Mouse (Mus musculus) cerebellum, adult 9-11 months (tissue): ENCODE data around the gene Arnt2.

Source experiments
- DNase-seq: peaks from one replicate; pipeline ENCODE4 v3.0.0; 2022

Arnt2 gene

GRCm38 (mm10) chr7:84409896-84410521, at the start of gene Arnt2:
TSS of gene Arnt2 (minus strand) at chr7:84410176.
- DNase-seq: peak; percentile 72

DNA sequence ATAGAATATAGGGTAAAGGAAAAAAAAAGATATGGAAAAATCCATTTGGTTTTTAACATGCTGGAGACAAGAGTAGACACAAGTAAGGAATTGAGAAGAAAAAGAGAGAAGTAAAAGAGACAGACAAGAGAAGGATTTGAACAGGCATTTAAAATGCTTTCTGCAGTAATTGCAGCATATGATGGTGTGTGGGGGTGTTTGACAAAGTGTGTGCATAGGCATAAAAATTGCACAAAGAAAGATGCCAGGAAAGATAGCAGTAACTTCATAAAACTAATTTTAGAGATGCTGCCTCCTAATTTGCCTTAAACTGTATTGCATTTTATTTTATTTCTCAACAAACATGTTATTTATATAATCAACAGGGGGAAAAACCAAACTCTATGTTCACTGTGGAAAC, 41.7 kb upstream of the Arnt2 start:
- no peak for DNase-seq

GRCm38 (mm10) chr7:84449066-84449465, 39.1 kb upstream of the Arnt2 start:
- DNase-seq: no peak

DNA sequence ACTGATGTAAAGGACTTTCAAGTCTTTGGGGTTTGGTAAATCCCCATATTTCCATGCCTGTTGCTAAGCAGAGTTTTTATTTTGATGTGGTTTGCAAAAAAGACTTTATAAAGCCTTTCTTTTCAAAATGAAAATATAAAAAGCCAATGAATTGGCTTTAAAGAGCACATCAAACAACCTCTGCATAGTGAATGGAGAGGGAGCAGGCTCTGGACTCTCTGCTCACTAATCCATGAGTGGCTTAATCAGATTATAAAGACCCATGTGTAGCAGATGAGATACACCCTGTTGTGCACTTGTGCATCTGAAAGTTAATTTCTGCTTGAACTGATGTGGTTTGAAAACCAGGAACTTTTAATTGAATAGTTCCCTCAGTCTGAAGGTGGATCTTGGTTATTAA, 38.5 kb upstream of the Arnt2 start:
- DNase-seq: no peak

GRCm38 (mm10) chr7:84447740-84448435, 37.9 kb upstream of the Arnt2 start:
- DNase-seq: no peak

- peak; percentile 20 for DNase-seq
These were observed 37.1 kb upstream of the Arnt2 start for GRCm38 (mm10) chr7:84447060-84447459.

DNA sequence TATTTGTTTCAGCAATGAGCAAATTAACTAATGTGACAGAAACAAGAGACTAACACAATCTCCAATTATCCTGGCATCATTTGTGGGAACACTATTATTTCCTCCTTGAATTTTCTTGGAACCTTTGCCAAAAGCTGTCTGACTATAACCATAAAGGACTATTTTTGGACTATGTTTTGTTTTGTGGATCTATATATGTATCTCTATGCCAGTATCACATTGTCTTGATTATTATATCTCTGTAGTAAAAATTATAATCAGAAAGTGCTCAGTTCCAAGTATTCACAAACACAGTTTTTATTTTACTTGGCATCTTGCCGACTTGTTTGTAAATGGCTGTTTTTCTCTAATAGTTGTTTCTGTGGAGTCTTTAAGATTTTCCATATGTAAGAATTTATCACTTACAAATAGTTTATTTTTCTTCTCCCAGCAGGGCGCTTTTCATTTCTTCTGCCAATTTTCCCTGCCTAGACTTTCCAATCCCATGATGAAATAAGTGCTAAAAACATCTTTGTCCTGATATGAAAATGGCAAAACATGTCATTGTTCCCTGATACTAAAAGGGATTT, 32.5 kb upstream of the Arnt2 start:
- no peak for DNase-seq

DNA sequence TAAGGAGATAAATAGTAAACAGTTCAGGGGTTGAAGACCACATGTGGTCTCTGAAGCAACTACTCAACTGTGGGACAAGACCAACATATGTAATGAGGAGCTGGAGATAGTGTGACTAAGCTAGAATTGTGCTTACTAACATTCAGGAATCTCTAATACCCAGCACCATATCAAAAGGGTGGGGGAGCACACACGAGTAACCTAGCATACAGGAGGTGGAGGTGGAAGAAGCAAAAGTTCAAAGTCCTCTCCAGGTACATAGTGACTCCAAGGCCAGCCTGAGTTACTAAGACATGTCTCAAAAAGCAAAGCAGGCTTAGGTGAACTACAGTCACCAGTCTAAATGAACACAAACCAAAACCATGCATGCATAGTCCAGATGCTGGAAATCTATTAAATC, 29.6 kb upstream of the Arnt2 start:
- DNase-seq: no peak

GRCm38 (mm10) chr7:84434901-84435300, 24.9 kb upstream of the Arnt2 start:
- DNase-seq: no peak

DNA sequence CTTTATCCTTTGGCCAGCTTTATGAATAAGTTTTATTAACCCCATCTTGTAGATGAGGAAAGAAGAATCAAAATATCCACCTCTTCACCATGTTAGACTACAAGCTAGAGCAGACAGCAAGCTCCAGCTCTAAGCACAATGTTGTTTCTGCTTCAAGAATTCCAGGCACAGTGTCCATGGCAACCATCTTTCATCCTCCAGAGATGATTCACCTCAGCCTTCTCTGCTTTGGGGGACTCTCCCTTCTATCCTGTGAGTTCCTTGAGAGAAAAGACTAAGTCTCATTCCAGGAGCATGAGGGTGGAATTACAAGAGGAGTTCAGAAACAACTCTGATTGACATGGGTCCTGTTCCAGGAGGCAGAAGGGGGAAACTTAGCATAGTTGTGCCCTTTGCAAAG, 22.2 kb upstream of the Arnt2 start:
- no peak for DNase-seq

DNA sequence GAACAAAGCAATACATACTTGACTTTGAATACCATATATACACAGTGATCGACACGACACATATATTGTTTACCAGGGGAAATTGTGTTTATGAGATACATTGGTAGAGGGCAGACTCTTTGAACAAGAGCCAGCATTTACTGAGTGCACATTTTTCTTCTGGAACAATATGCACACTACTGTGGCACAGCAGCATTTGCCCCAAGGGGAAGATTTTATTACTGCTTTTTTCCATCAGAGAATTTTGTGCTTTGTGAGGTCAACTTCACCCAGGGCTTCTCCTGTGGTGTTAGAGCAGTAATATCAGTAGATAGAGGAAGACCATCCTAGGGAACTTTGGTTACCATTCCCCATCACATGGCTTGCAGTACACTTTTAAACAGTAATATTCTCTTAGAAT, 17.2 kb upstream of the Arnt2 start:
- no peak for DNase-seq

GRCm38 (mm10) chr7:84424670-84425385, 14.9 kb upstream of the Arnt2 start:
- DNase-seq: no peak

DNA sequence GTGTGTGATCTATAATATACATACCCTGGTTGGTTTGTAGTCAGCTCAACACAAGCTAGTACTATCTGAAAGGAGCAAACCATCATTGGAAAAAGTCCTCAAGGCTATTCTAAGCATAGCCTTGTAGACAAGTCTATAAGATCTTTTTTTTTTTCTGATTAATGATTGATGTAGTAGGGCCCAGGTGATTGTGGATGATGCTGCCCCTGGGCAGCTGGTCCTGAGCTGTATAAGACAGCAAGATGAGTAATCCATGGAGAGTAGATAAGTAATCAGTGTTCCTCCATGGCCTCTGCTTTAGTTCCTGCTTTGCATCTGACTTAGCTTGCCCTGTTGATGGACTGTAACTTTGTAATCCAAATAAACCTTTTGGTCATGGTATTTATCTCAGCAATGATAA, 11.8 kb upstream of the Arnt2 start:
- DNase-seq: no peak

DNA sequence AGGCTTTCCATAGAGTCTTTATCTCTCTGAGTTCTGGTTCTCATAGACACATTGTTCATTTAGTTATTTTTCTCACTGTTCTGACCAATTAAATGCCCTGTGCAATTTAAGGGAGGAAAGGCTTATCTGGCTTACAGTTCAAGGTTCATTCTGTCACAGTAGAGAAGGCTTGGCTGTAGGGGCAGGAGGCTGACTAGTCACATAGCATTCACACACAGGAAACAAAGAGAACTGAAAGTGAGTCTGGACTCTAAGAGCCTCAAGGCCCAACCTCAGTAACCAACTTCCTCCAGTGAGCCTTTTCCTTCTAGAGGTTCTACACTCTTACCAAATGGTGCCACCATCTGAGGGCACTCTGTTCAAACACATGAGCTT, 11.3 kb upstream of the Arnt2 start:
- no peak for DNase-seq

DNA sequence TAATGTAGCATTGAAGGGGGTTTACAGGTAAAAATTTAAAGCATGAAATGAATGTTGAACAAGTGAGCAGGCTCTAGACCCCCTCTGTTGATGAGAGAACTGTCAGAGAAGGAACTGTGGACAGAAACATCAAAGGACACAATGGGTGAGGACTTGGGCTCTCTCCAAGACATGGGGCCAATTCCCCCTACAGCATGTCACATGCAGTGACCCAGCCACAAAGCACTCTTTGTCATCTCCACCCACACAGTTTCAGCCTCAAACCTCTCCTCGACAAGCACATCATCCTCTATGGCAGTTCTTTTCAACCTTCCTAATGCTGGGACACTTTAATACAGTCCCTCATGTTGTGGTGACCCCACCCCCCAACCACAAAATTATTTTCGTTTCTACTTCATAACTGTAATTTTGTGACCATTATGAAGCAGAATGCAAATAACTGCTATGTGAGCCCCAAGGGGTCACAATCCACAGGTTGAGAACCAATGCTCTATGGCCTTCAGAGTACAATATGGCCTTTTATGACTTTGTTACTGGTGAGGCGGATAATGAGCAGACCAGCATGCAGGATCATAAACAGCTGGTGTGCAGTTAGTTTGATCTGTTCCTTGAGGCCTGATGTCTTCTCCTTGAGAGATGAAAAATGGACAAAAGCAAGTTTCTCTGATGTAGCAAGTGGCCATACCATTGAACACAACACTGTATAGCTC, 10.8 kb upstream of the Arnt2 start:
- DNase-seq: no peak

- no peak for DNase-seq
These were observed 7.5 kb upstream of the Arnt2 start for GRCm38 (mm10) chr7:84417441-84417840.

DNA sequence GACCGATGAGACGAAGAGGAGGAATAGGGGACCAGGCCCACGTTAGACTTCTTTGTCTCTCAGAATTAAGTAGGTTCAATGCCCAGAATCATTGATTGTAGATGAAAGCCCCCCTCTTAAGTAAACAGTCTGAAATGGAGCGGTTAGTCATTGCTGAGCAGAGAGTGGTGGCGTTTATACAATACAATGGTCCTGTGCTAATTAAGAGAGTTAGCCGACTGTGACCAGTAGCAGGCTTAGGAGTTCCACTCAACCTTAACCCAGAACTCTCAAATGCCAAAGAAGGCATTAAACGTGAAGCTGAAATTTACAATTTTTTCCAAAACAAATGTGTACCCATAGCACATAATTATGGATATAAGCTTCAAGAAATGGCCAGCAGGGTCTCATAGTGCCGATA, 2.6 kb upstream of the Arnt2 start:
- DNase-seq: no peak

DNA sequence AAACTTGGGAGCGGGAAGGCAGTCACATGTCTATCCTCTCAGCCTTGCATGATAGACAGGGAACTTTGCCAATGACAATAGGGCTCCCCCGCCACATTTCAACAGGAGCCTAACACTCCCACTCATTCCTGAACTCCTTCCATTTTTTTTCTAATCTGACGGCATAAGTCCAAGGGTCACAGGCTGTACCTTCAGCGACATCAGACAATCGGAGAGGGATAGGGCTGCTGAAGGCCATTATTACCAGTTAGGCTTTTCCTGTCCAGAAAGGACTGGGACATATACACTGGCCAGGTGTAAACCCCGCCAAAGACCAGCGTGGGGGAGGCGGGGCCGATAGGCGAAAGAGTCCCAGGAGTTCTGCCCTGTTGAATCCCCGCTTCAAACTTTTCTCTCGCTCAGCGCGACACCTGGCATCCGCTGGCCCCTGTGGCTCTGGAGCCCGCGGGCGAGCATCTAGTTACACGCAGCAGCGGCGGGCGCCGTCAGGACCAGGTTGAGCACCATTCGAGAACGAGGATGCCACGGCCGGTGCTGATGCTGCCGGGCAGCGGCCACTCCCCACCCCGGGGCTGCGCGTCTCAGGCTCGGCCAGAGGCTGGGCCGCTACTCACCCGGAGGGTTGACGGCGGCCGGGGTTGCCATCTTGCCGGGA, 608 bp downstream of the Arnt2 start:
- DNase-seq: peak; percentile 58

DNA sequence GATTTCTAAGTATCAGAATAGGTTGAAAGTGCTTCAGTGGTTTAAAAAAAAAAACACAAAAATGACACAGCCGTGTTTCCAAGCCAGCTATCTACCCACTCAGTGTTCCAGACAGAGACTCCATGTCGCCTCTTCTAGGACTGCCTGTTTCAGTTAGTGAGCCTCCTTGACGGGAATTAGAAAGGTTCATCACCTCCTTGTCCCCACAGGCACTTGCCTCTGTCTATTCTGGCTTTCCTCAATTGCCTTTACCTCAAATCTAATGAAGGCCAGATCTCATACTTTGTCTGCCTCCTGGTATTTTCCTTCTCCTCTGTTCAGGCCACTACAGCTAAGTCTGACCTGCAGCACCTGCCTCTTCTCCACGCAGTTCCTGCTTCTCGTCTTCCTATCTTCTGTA, 1.7 kb downstream of the Arnt2 start:
- DNase-seq: no peak

DNA sequence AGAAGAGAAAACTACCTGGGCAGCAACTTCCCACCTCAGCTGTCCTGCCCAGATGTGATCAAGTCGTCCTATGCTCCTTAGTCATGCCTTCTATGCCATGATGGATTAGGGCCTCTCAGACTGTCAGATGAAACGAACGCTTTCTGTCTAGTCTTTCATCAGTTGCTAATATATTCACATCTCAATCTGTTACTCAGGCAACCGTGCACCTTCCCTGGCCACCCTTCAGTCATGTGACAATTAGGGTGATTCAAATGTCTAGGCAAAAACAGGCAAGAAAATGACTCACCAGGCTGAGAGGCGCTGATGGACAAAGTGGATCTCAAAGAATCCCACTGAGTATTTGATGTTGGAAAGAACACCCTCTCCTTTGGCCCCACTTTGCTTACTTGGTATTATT, 6.6 kb downstream of the Arnt2 start:
- no peak for DNase-seq

DNA sequence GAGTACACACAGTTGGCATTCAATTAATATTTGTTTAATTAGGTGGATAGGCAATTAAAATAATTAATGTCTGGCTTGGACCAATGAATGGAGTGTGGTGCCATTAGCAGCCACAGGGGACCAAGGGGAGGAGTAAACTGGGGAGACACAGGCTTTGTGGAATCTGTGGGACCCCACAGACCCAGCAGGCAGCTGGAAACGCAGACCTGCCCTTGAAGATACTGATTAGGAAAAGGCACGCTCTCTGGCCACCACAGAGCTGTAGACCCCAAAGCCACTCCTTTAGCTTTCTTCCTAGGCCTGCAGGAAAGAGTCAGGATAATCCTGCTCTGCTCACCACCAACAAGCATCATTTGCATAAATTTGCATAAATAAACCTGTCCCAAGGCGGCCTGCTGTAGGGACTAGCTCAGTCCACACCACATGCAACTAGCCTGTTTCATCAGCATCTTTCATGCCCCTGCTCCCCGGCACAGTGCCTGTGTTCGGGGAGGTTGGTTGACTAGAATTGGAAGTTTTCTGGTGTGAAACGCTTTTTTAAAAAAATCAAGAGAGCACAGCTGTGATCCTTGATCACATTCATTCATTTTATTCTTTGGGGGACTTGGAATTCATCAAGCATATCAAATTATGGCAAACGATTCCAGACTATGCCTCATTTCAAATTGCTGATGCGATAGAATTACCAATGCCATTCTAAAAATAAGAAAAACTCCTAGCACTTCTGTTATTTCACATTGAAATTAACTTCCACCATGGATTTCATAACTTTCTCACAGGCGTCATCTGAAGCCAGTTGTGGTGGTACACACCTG, 8.1 kb downstream of the Arnt2 start:
- no peak for DNase-seq

DNA sequence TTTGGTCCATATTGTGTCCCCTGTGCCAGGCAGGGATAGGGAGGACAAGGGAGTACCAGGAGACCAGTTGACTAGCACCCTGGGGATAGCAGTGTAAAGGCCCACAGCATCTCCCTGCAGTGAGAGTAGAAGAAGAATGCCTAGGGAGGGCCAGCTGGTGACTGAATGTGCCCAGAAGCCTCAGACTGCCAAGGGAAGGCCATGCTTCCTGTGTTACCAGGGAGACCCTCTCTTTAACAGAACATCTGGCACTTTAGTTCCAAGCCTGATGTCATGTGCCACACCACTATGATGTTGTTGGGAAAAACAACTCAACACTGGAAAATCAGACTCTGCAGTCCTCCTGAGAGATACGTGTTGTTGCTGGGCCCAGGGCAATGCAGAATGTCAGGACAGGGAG, 12.7 kb downstream of the Arnt2 start:
- no peak for DNase-seq
